Mouse (Mus musculus) right cerebral cortex, postnatal 10 days (tissue): ENCODE measurements around the gene Palm3.
A peak's percentile ranks its signal among the peaks of the same experiment; 100 is the strongest.
"Not testable (repeated sequence)": the region's sequence is repeated elsewhere in the genome, so short reads cannot be mapped to it uniquely, and the experiment has no call there.

Source experiments
- DNase-seq, 2 experiments: peaks; one replicate each; pipeline ENCODE4 v3.0.0; 2021; ENCODE audit warnings: low spot score in 2 of 2

The Palm3 gene

GRCm38 (mm10) chr8:84021096-84021495 lies at the start of gene Palm3:
Palm3 (plus strand) TSS chr8:84021471.
- DNase-seq = no peak

- DNase-seq = peak in 1 of 2 experiments; percentile 22
Observed at GRCm38 (mm10) chr8:83971661-83972060, 49.6 kb upstream of the Palm3 start.

GRCm38 (mm10) chr8:83972150-83973120 lies 48.8 kb upstream of the Palm3 start, which contains the start of gene Prkaca:
Prkaca (plus strand) TSS chr8:83972993.
- DNase-seq = peak; percentile 100

GRCm38 (mm10) chr8:83973161-83974031 lies 47.9 kb upstream of the Palm3 start:
- DNase-seq = peak; percentile 40 to 58

- no peak for DNase-seq
Observed at GRCm38 (mm10) chr8:83974521-83974920, 46.8 kb upstream of the Palm3 start.

GRCm38 (mm10) chr8:83976101-83976630 lies 45.1 kb upstream of the Palm3 start:
- DNase-seq = peak in 1 of 2 experiments; percentile 21

GRCm38 (mm10) chr8:83976779-83977350 lies 44.4 kb upstream of the Palm3 start:
- DNase-seq = peak in 1 of 2 experiments; percentile 37

GRCm38 (mm10) chr8:83977646-83978045 lies 43.6 kb upstream of the Palm3 start:
- DNase-seq = peak in 1 of 2 experiments; percentile 25

GRCm38 (mm10) chr8:83978200-83978599 lies 43.1 kb upstream of the Palm3 start:
- DNase-seq = peak in 1 of 2 experiments; percentile 21

GRCm38 (mm10) chr8:83980250-83980649 lies 41.0 kb upstream of the Palm3 start:
- DNase-seq = peak in 1 of 2 experiments; percentile 22

- DNase-seq = peak in 1 of 2 experiments; percentile 49
Observed at GRCm38 (mm10) chr8:83980845-83981244, 40.4 kb upstream of the Palm3 start.

- DNase-seq = no peak
Observed at GRCm38 (mm10) chr8:83981533-83981932, 39.7 kb upstream of the Palm3 start.

- no peak for DNase-seq
Observed at GRCm38 (mm10) chr8:83982449-83982848, 38.8 kb upstream of the Palm3 start.

GRCm38 (mm10) chr8:83983222-83983621 lies 38.0 kb upstream of the Palm3 start:
- DNase-seq = not testable (repeated sequence)

- DNase-seq = no peak
Observed at GRCm38 (mm10) chr8:83989243-83989642, 32.0 kb upstream of the Palm3 start.

- no peak for DNase-seq
Observed at GRCm38 (mm10) chr8:83990170-83990569, 31.1 kb upstream of the Palm3 start.

GRCm38 (mm10) chr8:83992488-83992887 lies 28.8 kb upstream of the Palm3 start:
- no peak for DNase-seq

GRCm38 (mm10) chr8:83994030-83994429 lies 27.2 kb upstream of the Palm3 start:
- no peak for DNase-seq

GRCm38 (mm10) chr8:83995973-83996372 lies 25.3 kb upstream of the Palm3 start:
- peak; percentile 46 to 57 for DNase-seq

- DNase-seq = peak; percentile 90 to 91
Observed at GRCm38 (mm10) chr8:83996567-83997505, 24.4 kb upstream of the Palm3 start.
